In genomic region chr5:24191821-24192220, GRCm38 (mm10) we compare ENCODE assay signal across 19 mouse cellular contexts. TPM values are rescaled to one million over a fixed set of nuclear protein-coding genes. Genes with fewer than 3 reads are reported as not detected.
A peak's percentile ranks its signal among the peaks of the same experiment; 100 is the strongest.
DNase-seq lines count a peak whose midpoint lies in the region; ATAC-seq and TF ChIP-seq lines count a peak whose summit lies in the region.
"Had no signal": no experiment of that assay in that cellular context is flagged by ENCODE, and none has a peak within 500 bp of the region (broad histone marks: within the 10 kb centered on the region; RNA-seq: fewer than 3 reads in every experiment).

No protein-coding gene starts in this region.

- peak; percentile 61 for DNase-seq in lung, postnatal 0 days (ENCODE audit: low spot score)
- DNase-seq in lung, postnatal 36 days = no peak
- DNase-seq in lung, postnatal 14 days = peak; percentile 8
- DNase-seq in lung, adult 2 months = no peak
- peak; percentile 3 for DNase-seq in gonadal fat pad, adult 2 months (ENCODE audit: low read depth)
- no peak for DNase-seq in left cerebral cortex, postnatal 4 days
- DNase-seq in kidney, adult 11 months = no peak
- DNase-seq: adrenal gland, adult 8-10 months; adrenal gland, postnatal 14 days; adrenal gland, postnatal 36 days; cerebellum, adult 11-12 months; cerebellum, adult 2 months; cerebellum, adult 9-10 months; cerebellum, postnatal 10 days; cerebellum, postnatal 25 days had no signal

- no peak for TF ChIP-seq POLR2A in lung, adult 2 months (IDR thresholded peaks at IDR 0.05; ENCODE audit: borderline replicate concordance, extremely low read depth, low read depth, low read length)

- intact Hi-C loops in left cerebral cortex, postnatal 4 days (cut with DNase I) = no loop called here

- no peak overlapping the region for H3K4me3 ChIP-seq in lung, postnatal 0 days (ENCODE audit: low read depth, low read length)
- H3K4me3 ChIP-seq in lung, adult 2 months (replicated peaks; ENCODE audit: extremely low read depth, low read depth, low read length) = no peak overlapping the region
- H3K4me3 ChIP-seq: embryonic facial prominence, embryonic 10.5 days; embryonic facial prominence, embryonic 12.5 days; forebrain, embryonic 13.5 days; forebrain, embryonic 15.5 days had no signal

- no peak for TF ChIP-seq EP300 in lung, postnatal 0 days (IDR thresholded peaks at IDR 0.05)

- TF ChIP-seq CTCF in lung, postnatal 0 days (IDR thresholded peaks at IDR 0.05) = no peak
- no peak for TF ChIP-seq CTCF in lung, adult 2 months (IDR thresholded peaks at IDR 0.05; ENCODE audit: insufficient read depth, low read length)

- H3K9ac ChIP-seq in lung, postnatal 0 days (replicated peaks; ENCODE audit: low read depth) = no peak overlapping the region
- H3K9ac ChIP-seq: embryonic facial prominence, embryonic 12.5 days; forebrain, embryonic 13.5 days; forebrain, embryonic 15.5 days had no signal

- H3K36me3 ChIP-seq in lung, postnatal 0 days (ENCODE audit: insufficient read depth, low read length) = no peaks in the 10 kb centered on the region
- H3K36me3 ChIP-seq: embryonic facial prominence, embryonic 12.5 days; forebrain, embryonic 15.5 days had no signal

- H3K27ac ChIP-seq in lung, postnatal 0 days (ENCODE audit: low read length) = no peak overlapping the region
- H3K27ac ChIP-seq: embryonic facial prominence, embryonic 10.5 days; embryonic facial prominence, embryonic 12.5 days; forebrain, embryonic 13.5 days; forebrain, embryonic 15.5 days had no signal

- ATAC-seq in lung, postnatal 0 days = peak; percentile 83
- ATAC-seq: forebrain, embryonic 13.5 days; forebrain, embryonic 15.5 days had no signal

- H3K4me1 ChIP-seq in lung, postnatal 0 days (ENCODE audit: insufficient read depth, low read depth, low read length) = no peaks in the 10 kb centered on the region
- no peaks in the 10 kb centered on the region for H3K4me1 ChIP-seq in lung, adult 2 months (ENCODE audit: control insufficient read depth, insufficient read depth, low read length)
- H3K4me1 ChIP-seq: embryonic facial prominence, embryonic 10.5 days; embryonic facial prominence, embryonic 12.5 days; forebrain, embryonic 15.5 days had no signal

- H3K27me3 ChIP-seq in lung, postnatal 0 days (replicated peaks; ENCODE audit: insufficient read depth, low read length) = no peaks in the 10 kb centered on the region
- H3K27me3 ChIP-seq: embryonic facial prominence, embryonic 12.5 days; forebrain, embryonic 13.5 days; forebrain, embryonic 15.5 days had no signal

- no peaks in the 10 kb centered on the region for H3K9me3 ChIP-seq in lung, postnatal 0 days (ENCODE audit: low read length)
- H3K9me3 ChIP-seq: embryonic facial prominence, embryonic 12.5 days; forebrain, embryonic 13.5 days; forebrain, embryonic 15.5 days had no signal

- 63% methylated on average over 2 of the region's 2 CpGs for WGBS in lung, postnatal 0 days
- WGBS in lung, adult 2 months = 65% methylated on average over 2 of the region's 2 CpGs

- no peak overlapping the region for H3K4me2 ChIP-seq in lung, postnatal 0 days (replicated peaks; ENCODE audit: low read depth, low read length)
- H3K4me2 ChIP-seq: embryonic facial prominence, embryonic 12.5 days; forebrain, embryonic 13.5 days; forebrain, embryonic 15.5 days had no signal

RNA-seq across cellular contexts. Expression of gene Nupl2, which starts 27.1 kb away (rescaled TPM):
- polyA plus RNA-seq in lung, postnatal 0 days (2015; fragmentation: Nextera tagmentation; extraction: Ambion mirVana) = 7.7 and 8.0 TPM in 2 replicates
- polyA plus RNA-seq in lung, adult 2 months (2012; rRNA removed) = 4.0 and 5.0 TPM in 2 replicates
- 6.5 and 7.8 TPM in 2 replicates for polyA plus RNA-seq in gonadal fat pad, adult 2 months (2012; rRNA removed)
- total RNA-seq in left cerebral cortex, postnatal 4 days (2021) = 10 to 100 TPM in 1 of 2 experiments, 1 to 10 TPM in 1; 9.7 to 11.3 TPM

Comparison
In these comparisons a context has a peak if more than half of its experiments do, and no peak if none do; other contexts are left out.
1. DNase-seq: peak in lung, postnatal 0 days (single experiment), lung, postnatal 14 days (single experiment) and gonadal fat pad, adult 2 months (single experiment); none in lung, postnatal 36 days (single experiment), lung, adult 2 months (single experiment), left cerebral cortex, postnatal 4 days (single experiment) and kidney, adult 11 months (single experiment).